Mouse (Mus musculus) MN1 (cell line): ENCODE measurements at regions not wholly inside any gene's neighbourhood (a gene's known extent, or its start where the extent isn't known, plus 50 kb on each side); places are given as distances from the start of the nearest gene placed in this dataset.
A peak's percentile ranks its signal among the peaks of the same experiment; 100 is the strongest.

Experiments used
- DNase-seq: peaks from one replicate; pipeline ENCODE4 v3.0.0-alpha.2; 2016; ENCODE audit warnings: low spot score

DNA sequence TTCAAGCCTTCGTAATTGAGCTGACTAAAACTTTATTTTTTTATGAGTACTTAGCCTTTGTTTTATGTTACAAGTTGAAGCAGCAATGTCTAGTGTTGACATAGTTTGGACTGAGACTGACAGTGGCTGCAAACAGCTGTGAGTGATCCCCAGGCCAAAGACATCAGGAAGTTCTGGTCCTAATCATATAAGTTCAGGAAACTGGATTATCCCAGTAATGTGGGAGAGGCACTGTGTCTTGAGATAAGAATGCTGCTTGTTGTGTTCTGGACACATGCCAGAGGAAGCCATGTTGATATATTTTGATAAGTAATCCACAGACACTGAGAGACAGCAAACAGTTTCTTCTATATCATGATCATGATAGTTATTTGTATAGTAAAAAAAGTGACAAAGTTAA, 153.4 kb downstream of the Lrriq3 start:
- no peak for DNase-seq

DNA sequence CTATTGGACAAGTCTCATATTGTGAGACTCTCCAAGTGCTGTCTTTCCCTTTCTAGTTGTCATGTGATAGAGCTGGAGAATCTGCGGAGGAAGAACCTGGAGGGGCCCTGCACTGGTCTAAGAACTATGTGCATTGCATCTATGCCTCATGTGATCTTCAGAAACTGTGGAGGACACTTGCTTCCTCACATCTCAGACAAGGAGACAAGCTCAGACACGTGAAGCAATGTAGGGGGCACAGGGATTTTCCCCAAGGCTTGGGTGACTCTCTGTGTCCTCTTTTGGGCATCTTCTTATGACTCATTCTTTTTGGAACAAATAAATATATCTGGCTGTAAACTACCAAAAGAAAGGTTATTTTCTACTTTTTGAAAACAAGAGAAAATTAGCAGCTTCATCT, 153.9 kb downstream of the Lrriq3 start:
- no peak for DNase-seq

DNA sequence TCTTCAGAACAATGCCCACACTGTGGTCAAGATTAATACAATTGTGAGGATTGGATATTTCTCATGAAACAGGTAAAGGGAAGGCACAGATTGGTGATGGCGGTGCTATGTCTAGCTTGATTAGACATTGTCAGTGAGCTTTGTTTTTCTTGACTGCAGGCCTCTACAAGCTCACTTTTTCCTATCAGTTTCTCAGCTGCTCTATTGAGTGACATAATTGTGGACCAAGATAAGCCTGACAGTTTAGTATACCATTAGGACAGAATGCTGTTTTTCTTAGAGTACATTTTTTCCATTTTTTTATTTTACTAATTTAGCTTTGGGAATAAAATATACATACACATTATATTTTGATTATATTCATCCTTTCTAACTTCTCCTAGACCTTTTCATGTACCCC, 154.7 kb downstream of the Lrriq3 start:
- no peak for DNase-seq

- DNase-seq = no peak
Observed at GRCm38 (mm10) chr3:155250904-155251303, 157.7 kb downstream of the Lrriq3 start.

- no peak for DNase-seq
Observed at GRCm38 (mm10) chr3:155298206-155298605, 205.0 kb downstream of the Lrriq3 start.

DNA sequence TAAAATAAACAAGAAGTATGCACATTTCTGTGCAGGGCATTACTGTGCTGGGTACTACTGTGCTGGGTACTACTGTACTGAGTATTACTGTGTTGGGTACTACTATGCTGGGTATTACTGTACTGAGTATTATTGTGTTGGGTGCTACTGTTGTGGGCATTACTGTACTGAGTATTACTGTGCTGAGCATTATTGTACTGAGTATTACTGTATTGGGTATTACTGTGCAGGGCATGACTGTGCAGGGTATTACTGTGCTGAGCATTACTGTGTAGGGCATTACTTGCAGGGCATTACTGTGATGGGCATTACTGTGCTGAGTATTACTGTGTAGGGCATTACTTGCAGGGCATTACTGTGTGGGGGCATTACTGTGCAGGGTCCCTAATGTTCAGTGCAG, 205.5 kb downstream of the Lrriq3 start:
- no peak for DNase-seq

DNA sequence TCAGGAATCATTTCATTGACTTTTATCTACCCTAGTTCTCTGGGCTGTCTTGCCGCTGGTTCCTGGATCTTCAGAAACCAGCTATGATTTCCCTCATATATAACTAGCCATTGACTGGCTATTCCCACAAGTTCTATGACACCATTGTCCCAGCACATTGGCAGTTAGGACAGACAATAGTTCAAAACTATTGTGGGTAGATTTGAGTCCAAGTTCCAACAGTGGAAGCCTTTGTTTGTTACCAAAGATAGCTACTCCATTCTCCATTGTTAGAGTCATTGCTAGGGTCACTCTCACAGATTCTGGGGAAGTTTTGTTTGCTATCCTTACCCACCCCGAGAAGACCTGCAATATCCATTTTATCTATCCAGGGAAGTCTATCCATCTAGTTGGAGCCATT, 229.1 kb downstream of the Lrriq3 start:
- DNase-seq = no peak

DNA sequence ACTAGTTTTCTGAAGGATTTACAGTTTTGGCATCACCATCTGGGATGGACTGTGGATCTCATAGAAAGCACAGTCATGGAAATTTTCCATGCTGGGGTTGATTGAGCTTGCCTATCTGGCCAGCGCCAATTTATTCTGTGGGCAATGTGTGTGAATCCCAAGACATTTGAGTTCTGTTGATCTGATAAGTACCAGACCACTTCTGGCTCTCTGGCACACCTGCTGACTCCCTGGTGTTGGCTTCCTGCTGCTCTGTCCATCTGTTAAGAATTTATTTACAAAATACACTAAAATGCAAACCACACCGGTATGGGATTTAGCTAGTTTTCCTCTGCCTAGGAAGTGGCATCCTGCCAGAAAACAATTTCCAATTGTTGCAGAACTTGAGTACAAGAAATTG, 236.5 kb downstream of the Lrriq3 start:
- peak; percentile 6 for DNase-seq

DNA sequence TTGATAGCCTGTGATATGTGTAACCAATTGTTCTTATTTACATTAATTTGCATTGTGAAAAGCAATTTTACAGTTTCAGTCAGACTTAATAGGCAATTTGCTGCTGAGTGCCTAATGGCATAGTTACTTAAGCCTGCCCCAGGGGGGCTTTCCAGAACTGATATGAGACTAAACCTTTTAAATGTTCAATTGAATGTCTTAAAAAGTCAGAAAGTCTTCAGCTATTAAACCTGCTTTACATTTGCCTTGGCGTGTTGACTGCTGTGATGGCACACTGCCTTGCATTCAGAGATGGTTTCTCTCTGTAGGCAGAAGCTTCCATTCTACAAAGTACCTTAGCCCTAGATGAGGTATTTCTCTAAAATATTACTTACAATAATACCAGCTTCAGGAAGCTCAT, 256.0 kb downstream of the Lrriq3 start:
- no peak for DNase-seq

- no peak for DNase-seq
Observed at GRCm38 (mm10) chr3:155351636-155352035, 258.4 kb downstream of the Lrriq3 start.

DNA sequence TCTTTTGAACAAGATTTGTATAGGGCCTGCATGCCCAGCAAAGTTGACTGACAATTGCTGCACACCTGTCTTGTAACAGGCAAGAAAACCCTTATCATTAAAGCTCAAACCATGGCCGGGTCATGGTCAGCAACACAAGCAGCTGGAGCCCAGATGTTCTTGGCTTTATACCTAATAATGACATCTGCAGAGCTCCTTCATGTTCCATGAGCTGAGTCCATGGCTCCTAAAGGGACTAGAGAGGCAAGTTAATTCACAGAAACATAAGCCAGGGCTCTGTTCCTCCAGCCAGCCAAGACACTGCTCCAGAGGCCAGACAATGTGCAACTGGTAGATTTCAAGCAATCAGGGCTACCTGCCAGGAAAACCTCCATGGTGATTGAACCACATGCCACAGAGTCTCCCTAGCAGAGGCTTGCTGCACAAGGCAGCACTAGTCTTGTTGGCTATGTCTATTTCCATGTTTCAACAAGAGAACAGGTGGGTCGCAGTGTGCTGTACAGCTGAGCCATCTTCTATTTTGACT, 259.1 kb downstream of the Lrriq3 start:
- peak; percentile 8 for DNase-seq

DNA sequence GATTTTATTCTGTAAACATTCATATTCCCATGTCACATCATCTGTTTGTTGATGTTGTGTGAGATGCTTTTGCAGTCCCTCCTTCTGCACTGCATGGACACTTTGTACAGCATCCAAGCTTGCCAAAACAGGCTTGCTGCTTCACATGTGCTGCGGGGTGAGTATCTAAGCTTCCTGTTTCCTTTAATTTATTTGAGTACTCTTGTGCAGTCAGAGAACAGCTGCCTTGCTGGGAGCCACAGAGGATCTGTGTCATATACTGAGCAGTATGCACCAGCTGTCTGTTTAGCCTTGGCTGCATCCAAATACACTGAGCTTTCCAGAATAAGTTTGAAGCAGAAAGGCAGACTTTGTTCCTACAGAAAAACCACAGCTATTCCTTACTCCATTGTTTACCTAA, 267.2 kb downstream of the Lrriq3 start:
- DNase-seq = no peak

DNA sequence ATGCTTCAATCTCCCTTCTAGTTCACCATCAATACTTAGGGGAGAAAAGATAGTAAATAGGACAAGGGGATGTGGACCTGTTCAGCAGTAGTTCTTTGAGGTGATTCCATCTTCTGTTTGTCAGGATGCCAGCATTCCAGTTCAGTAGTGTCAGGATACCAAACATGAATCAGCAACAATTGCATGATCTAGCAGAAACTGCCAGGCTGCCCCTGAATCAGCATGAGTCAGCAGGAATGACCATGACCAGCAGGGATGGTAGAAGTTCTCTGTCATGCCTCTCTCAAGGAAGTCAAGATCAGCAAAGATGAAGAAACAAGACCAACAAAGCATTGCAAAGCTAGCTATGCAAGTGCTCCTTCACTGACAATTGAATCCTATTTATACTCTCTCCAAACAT, 277.5 kb downstream of the Lrriq3 start:
- DNase-seq = no peak

DNA sequence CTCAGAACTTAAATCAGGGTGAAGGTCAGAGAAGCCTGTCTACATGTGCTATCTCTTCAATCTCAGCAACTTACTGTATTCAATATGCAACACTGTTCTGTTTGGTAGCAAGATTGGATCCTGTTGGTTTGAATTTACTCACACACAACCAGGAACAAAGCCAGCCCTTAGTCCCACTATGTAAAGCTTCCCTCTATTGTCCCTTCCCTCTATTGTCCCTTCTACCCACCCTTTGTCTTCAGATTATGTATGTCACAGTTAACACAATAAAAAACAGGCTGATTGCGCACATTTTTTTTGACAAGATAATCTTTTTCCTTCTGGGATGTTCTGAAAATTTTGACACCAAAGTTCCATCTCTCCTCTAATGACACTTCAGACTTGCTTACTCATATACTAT, 280.4 kb downstream of the Lrriq3 start:
- no peak for DNase-seq

DNA sequence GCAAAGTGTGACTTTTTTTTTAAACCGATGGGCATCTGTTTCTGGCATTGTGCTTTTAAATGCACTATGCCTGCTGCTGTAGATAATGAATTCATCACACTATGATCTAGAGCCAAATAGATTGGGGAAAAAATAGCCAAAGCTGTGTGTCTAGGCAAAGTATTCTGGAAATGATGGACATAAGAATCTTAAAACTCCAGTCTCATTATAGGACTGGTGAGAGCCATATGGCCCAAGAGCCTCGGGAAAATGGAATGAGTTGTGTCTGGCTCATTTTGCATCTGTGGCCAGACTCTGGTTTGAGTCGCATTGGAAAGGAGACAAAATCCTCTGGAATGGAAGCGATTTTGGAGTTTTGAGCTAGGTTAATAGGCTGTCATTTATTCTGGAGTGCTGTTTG, 288.7 kb downstream of the Lrriq3 start:
- DNase-seq = no peak

DNA sequence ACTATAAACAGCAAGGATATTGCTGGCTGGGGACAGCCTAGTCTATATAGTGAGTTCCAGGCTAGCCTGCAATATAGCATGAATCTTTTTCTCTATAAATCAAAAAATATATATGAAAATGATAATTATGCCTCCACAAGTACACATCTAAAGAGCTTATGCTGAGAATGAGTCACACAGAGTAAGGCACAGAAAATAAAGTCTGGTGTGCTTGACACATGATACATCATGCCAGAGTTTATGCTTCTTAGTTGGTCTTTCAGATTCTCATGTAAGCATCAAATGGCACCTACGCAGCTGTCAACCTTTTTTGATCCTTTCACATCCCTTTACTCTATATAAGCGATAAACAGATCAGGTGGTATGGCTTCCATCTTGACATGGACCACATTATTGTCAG, 289.6 kb downstream of the Lrriq3 start:
- DNase-seq = no peak

- no peak for DNase-seq
Observed at GRCm38 (mm10) chr3:155390666-155391065, 297.4 kb downstream of the Lrriq3 start.

GRCm38 (mm10) chr3:155396134-155396533, 302.9 kb downstream of the Lrriq3 start:
- DNase-seq = no peak

- DNase-seq = no peak
Observed at GRCm38 (mm10) chr3:155401763-155402162, 308.5 kb downstream of the Lrriq3 start.

GRCm38 (mm10) chr3:155408907-155409306, 315.7 kb downstream of the Lrriq3 start:
- DNase-seq = no peak

- DNase-seq = no peak
Observed at GRCm38 (mm10) chr3:155409371-155409770, 316.1 kb downstream of the Lrriq3 start.

DNA sequence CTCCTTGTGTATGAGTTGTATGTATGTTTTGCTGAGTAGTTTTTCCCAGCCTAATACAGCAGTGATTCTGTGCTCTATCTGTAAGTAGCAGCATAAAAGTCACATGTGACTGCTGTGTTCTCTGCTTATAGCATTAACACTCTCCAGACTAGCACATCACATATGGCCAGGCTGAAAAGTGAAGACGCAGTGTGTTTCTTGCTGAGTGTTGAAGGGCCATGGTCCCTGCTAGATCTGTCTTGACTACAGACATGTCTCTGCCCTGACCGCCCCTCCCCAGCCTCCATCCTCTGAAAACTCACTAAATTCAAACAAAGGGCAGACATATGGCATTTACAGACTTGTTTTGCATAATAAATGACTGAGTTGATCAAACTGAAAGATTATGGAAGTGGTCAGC, 316.6 kb downstream of the Lrriq3 start:
- DNase-seq = no peak

GRCm38 (mm10) chr3:155459701-155460481, 366.7 kb downstream of the Lrriq3 start:
- DNase-seq = no peak

DNA sequence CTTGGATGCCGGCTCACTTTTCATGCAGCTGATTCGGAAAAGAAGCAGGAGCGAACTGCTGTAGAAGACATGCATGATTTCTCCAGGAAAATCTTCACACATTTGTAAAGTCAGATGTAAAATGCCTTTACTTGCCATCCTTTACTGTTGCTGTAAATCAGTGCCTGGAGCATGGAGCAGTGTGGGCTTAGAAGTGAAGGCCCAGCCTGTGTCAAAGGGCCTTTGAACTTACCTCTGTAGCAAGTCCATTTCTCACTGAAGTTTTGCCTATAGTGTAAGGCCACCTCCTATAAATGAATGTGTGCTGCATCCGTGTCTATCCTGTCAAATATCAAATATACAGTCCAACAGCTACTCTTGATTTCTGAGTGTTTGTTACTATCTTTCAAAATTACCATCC, 368.9 kb downstream of the Lrriq3 start:
- no peak for DNase-seq
